Mouse (Mus musculus): ENCODE results near the gene Stk32c.

DNA sequence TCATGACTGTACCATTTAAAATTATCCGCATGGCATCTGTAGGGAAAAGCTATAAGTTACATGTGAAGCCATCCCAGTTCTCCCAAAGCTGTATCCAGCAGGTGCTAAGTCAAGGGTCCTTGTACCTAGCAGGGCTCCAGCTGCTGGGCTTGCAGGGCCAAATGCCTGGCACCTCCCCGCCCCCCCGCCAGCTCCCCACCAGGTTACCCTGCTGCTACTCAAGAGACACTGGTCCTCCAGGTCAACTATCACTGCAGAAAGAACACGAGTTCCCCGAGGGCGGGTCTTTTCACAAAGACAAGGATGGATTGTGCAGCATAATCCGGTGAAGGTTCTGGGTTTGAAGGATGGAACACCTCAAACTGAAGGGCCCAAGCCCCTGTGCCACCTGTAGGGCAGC is 25.8 kb downstream of the Stk32c start:
- TF ChIP-seq MEF2A (IDR thresholded peaks at IDR 0.05; ENCODE audit: extremely low read depth, insufficient replicate concordance, low read depth, low read length, poor library complexity, severe bottlenecking) (no peak), TBP (IDR thresholded peaks at IDR 0.05; ENCODE audit: low read depth, low read length) (no peak), POLR2AphosphoS5 (IDR thresholded peaks at IDR 0.05; ENCODE audit: borderline replicate concordance, low read depth, low read length) (no peak), MYB (IDR thresholded peaks at IDR 0.05; ENCODE audit: low read depth, low read length) (no peak), CTCF (IDR thresholded peaks at IDR 0.05 in 2 of 3, conservative IDR thresholded peaks at IDR 0.05 in 1 of 3; ENCODE audit: control insufficient read depth in 1 of 3, insufficient read depth in 1 of 3, low read depth in 2 of 3, low read length in 3 of 3, poor library complexity in 1 of 3, severe bottlenecking in 1 of 3) (no peak), ZNF384 (IDR thresholded peaks at IDR 0.05; ENCODE audit: low read depth, low read length) (no peak), POLR2A (IDR thresholded peaks at IDR 0.05; ENCODE audit: control insufficient read depth in 1 of 2, insufficient read depth in 1 of 2, low read depth in 1 of 2, low read length in 2 of 2, poor library complexity in 1 of 2) (no peak), NRF1 (IDR thresholded peaks at IDR 0.05; ENCODE audit: insufficient read depth, low read depth, low read length, poor library complexity, severe bottlenecking) (no peak)

All from MEL (cell line).